Mouse (Mus musculus): ENCODE results near the gene Ugt1a6b.

The Ugt1a6b gene

GRCm38 (mm10) chr1:88261706-88262105 is 158.7 kb downstream of the Ugt1a6b start:
- no peak for DNase-seq (ENCODE audit: low read depth)

GRCm38 (mm10) chr1:88262255-88262654 is 159.2 kb downstream of the Ugt1a6b start:
- DNase-seq (ENCODE audit: low read depth), result peak; percentile 85

GRCm38 (mm10) chr1:88262961-88263360 is 159.9 kb downstream of the Ugt1a6b start:
- DNase-seq (ENCODE audit: low read depth), result no peak

- DNase-seq (ENCODE audit: low read depth), result no peak
Measured at GRCm38 (mm10) chr1:88263778-88264177, 160.7 kb downstream of the Ugt1a6b start.

- DNase-seq (ENCODE audit: low read depth), result no peak
Measured at GRCm38 (mm10) chr1:88264237-88264868, 161.3 kb downstream of the Ugt1a6b start.

GRCm38 (mm10) chr1:88264869-88265240 is 161.8 kb downstream of the Ugt1a6b start:
- DNase-seq (ENCODE audit: low read depth), result no peak

- DNase-seq (ENCODE audit: low read depth), result no peak
Measured at GRCm38 (mm10) chr1:88266123-88266522, 163.1 kb downstream of the Ugt1a6b start.

GRCm38 (mm10) chr1:88267489-88267888 is 164.4 kb downstream of the Ugt1a6b start:
- DNase-seq (ENCODE audit: low read depth), result no peak

- DNase-seq (ENCODE audit: low read depth), result no peak
Measured at GRCm38 (mm10) chr1:88268070-88268469, 165.0 kb downstream of the Ugt1a6b start.

Measured in fibroblast of lung, adult 2 months (primary cell).